Mouse (Mus musculus) ES-E14 (cell line): ENCODE results near the gene Olfr651. TPM values are rescaled to one million over a fixed set of nuclear protein-coding genes. Genes with fewer than 3 reads are reported as not detected.
"Not testable (repeated sequence)": the region's sequence is repeated elsewhere in the genome, so short reads cannot be mapped to it uniquely, and the experiment has no call there.

Experiments used
- DNase-seq: peaks from one replicate; pipeline ENCODE4 v3.0.0-alpha.2; 2013; ENCODE audit warnings: low read depth, low spot score
- H3K27ac ChIP-seq: 2 replicates; pipeline ENCODE4 v1.5.1; 2012; ENCODE audit warnings: low read depth, mild to moderate bottlenecking, low read length, moderate library complexity, mixed read lengths; ENCODE audit not compliant: poor library complexity, insufficient read depth, severe bottlenecking
- H3K36me3 ChIP-seq: 2 replicates; pipeline ENCODE4 v1.6.1; 2012; ENCODE audit warnings: mild to moderate bottlenecking, low read length, moderate library complexity, mixed read lengths; ENCODE audit not compliant: control insufficient read depth, poor library complexity, insufficient read depth, severe bottlenecking
- H3K4me1 ChIP-seq, 2 experiments: fragments of 150-350 bp in 1 of 2; sonication (generic) in 1 of 2; 2 replicates each; pipeline ENCODE4 v1.6.1; 2012; ENCODE audit warnings: low read length in 2 of 2, mild to moderate bottlenecking in 1 of 2, mixed read lengths in 1 of 2; ENCODE audit not compliant: control insufficient read depth in 2 of 2, insufficient read depth in 2 of 2, poor library complexity in 1 of 2
- H3K4me3 ChIP-seq, 2 experiments: fragments of 150-350 bp in 1 of 2; sonication (generic) in 1 of 2; 2 replicates each; pipeline ENCODE4 v1.5.1; 2012; ENCODE audit warnings: low read length in 2 of 2, low read depth in 1 of 2, mild to moderate bottlenecking in 1 of 2, mixed read lengths in 1 of 2; ENCODE audit not compliant: insufficient read depth in 1 of 2, poor library complexity in 1 of 2, severe bottlenecking in 1 of 2
- H3K9ac ChIP-seq: 2 replicates; pipeline ENCODE4 v1.6.1; 2012; ENCODE audit warnings: low read depth, mild to moderate bottlenecking, low read length, mixed read lengths; ENCODE audit not compliant: poor library complexity, insufficient read depth, severe bottlenecking
- H3K9me3 ChIP-seq: fragments of 150-350 bp; sonication (generic); 2 replicates; pipeline ENCODE4 v1.6.1; 2012; ENCODE audit warnings: low read depth, mild to moderate bottlenecking, low read length; ENCODE audit not compliant: control insufficient read depth, insufficient read depth
- CHD2 ChIP-seq: IDR thresholded peaks from 2 replicates; pipeline ENCODE4 v1.6.1; 2014; ENCODE audit warnings: mild to moderate bottlenecking, low read depth, low read length, inconsistent platforms
- HCFC1 ChIP-seq: IDR thresholded peaks from 2 replicates; pipeline ENCODE4 v1.6.1; 2012; ENCODE audit warnings: low read length, inconsistent platforms, borderline replicate concordance; ENCODE audit not compliant: insufficient read depth
- MAFK ChIP-seq: IDR thresholded peaks from 2 replicates; pipeline ENCODE4 v1.6.1; 2014; ENCODE audit warnings: mild to moderate bottlenecking, low read depth, low read length, inconsistent platforms; ENCODE audit not compliant: insufficient read depth
- ZC3H11A ChIP-seq: IDR thresholded peaks from 2 replicates; pipeline ENCODE4 v1.6.1; 2012; ENCODE audit warnings: low read depth, mild to moderate bottlenecking, inconsistent platforms, low read length, borderline replicate concordance
- ZNF384 ChIP-seq: IDR thresholded peaks from 2 replicates; pipeline ENCODE4 v1.6.1; 2012; ENCODE audit warnings: low read depth, low read length, inconsistent platforms
- in situ Hi-C, 2 experiments: fragments of 600-800 bp; cut with MboI; formaldehyde crosslinking; loops; one replicate each; pipeline ENCODE4 v1.15.1; 2025; ENCODE audit warnings: low sequenced_read_pairs in 2 of 2, inconsistent platforms in 1 of 2; ENCODE audit not compliant: unreplicated experiment in 2 of 2
- total RNA-seq: library from RNA; depleted of rRNA; stranded (reverse); fragments of 300-350 nt; gene quantifications from 2 replicates; pipeline ENCODE4 v1.2.3, GENCODE M21; 2012; rRNA removed

The Olfr651 gene
- not detected in 2 replicates for total RNA-seq

DNA sequence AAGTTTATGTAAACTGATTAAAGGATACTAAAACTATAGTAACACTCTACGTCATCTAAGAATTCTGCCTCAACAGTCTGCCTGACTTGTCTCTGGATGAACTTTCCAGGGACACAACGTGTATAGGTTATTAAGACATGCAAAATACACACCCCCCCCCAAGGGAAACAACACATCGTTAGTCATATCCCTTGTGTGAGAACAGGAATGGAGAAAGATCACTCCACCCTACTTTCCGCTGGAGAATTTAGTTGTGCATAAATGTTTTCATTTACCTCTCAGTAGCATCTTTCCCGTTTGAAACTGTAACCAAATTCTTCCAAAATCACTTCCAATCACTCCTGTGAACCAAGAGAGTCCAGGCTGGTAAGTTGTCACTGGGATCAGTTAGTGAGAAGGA is at the start of gene Olfr651:
Olfr651 (plus strand) TSS at position 301 of the 400 bp plus-strand sequence.
- no peaks in the 10 kb centered on the region for H3K4me1 ChIP-seq
- H3K9ac ChIP-seq = no peak within 1 kb of the TSS
- TF ChIP-seq HCFC1 (no peak), ZC3H11A (no peak), CHD2 (no peak), MAFK (no peak), ZNF384 (no peak)
- DNase-seq = no peak
- in situ Hi-C loops = no loop called here
- no peak within 1 kb of the TSS for H3K27ac ChIP-seq
- no peak within 1 kb of the TSS for H3K4me3 ChIP-seq
- H3K9me3 ChIP-seq = no peaks in the 10 kb centered on the region
- no peaks in the 10 kb centered on the region for H3K36me3 ChIP-seq

DNA sequence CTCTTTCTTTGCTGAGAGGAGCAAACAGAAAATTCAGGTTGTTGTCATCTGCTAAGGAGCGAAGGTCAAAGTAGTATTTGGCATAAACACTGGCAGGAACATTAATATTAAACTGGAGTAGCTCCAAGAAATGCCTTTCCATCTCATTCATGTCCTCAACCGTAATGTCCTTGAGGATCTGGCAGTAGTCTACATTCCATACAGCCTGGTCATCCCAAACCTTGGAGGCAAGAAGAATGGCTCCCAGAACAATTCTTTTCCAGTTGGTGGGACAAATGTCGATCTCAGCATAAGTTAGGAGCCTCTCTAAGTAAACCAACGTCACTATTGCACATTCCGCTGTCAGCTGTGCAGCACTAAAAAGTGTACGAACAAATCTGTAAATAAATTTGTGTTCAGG is 48.7 kb upstream of the Olfr651 start:
- DNase-seq, H3K9ac ChIP-seq, H3K9me3 ChIP-seq, H3K27ac ChIP-seq, H3K4me1 ChIP-seq, H3K4me3 ChIP-seq, in situ Hi-C loops, H3K36me3 ChIP-seq: not testable (repeated sequence)

DNA sequence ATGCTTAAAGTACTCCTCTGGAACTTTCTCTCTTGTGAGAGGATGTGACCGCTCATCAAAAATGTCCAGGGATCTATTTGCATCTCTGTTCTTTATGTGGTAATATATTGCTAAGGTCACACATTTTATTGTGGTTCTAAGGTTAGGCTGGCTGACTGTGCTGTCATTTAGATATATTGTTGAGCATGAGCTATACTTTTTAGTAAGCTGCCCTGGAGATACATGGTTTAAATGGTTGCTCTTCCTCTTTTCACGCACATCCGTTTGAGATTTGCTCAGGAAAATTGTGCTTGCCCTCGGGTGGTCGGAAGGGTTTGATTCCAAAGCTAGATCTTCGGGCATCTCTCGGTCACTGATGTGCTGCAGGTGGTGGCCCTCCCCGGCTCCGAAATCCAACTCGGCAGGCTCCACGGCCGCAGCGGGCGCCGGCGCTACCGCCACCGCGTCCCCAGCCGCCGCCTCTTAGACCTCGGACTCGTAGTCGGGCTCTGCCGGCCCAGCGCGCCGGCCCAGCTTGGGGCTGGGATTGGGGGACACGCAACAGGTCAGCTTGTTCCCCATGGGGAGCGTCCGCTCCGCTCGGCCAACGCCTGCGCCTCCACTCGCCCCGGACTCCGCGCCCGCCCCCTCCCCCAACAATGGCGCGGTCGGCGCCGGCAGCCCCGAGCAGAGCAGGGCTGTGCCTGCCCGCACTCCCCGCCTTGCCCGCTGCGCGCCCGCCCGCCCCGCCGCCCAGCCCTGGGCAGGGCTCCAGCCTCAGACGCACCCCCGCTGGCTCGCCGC is 48.2 kb upstream of the Olfr651 start:
- DNase-seq = no peak
- H3K36me3 ChIP-seq = no peaks in the 10 kb centered on the region
- in situ Hi-C loops = no loop called here
- no peak overlapping the region for H3K4me3 ChIP-seq
- no peaks in the 10 kb centered on the region for H3K9me3 ChIP-seq
- no peak overlapping the region for H3K9ac ChIP-seq
- H3K4me1 ChIP-seq = no peaks in the 10 kb centered on the region
- TF ChIP-seq ZC3H11A = no peak
- H3K27ac ChIP-seq = no peak overlapping the region

DNA sequence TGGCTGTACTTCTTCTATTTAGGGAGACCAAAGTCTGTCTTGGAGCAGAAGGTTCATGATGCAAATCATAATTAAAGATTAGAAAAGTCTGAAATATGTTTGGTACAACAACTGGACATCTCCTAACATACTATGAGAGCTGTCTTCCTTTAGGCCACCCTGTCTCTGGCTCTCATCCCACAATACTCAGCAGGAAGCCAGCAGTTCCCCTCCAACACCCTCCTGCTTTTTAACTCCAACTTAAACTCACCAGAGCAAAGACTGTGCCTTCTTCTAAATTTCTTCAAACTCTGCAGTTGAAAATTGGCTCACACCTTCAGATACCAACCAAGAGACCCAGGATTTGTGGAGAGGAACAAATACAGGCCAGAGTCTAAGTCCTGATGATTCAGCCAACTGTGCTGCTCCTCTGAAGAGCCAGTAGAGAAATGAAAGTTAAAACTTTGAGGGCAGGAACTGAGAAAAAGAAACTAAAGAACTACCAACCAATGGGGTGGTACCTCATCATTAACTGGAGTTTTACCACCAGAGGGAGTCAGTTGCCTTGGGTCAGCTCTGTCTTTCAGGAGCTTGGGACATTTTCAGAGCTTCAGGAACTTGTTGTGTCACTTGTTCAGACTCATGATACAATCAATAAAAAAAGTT is 42.4 kb upstream of the Olfr651 start, which contains the start of gene Trim30d:
Trim30d (minus strand) TSS at position 429 of the 645 bp plus-strand sequence.
- H3K4me1 ChIP-seq, H3K9ac ChIP-seq, H3K27ac ChIP-seq, in situ Hi-C loops, H3K4me3 ChIP-seq, H3K9me3 ChIP-seq, DNase-seq, H3K36me3 ChIP-seq: not testable (repeated sequence)

DNA sequence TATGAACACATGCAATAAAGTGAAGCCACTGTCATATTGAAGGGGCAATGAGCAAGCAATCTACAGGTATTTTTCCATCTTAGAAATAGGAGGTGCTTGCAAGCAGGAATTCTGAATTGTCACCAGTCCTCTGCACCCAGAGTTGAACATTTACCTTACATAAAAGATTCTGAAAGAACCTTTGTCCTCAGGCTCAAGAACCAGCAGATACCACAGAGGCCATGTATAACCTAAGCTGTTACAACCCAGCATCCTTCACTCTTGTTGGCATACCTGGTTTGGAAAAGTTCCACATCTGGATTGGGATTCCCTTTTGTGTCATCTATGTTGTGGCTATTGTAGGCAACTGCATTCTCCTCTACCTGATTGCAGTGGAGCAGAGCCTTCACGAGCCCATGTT is 2.8 kb downstream of the Olfr651 start:
- no peaks in the 10 kb centered on the region for H3K4me1 ChIP-seq
- H3K36me3 ChIP-seq = no peaks in the 10 kb centered on the region
- no peak for DNase-seq
- no peaks in the 10 kb centered on the region for H3K9me3 ChIP-seq
- no peak overlapping the region for H3K4me3 ChIP-seq
- no peak overlapping the region for H3K9ac ChIP-seq
- H3K27ac ChIP-seq = no peak overlapping the region
- in situ Hi-C loops = no loop called here
- TF ChIP-seq ZC3H11A (no peak), MAFK (no peak), HCFC1 (no peak), CHD2 (no peak), ZNF384 (no peak)
